Mouse (Mus musculus): ENCODE results near the gene Arhgap1. TPM values are rescaled to one million over a fixed set of nuclear protein-coding genes. Genes with fewer than 3 reads are reported as not detected.

Arhgap1 gene
- polyA plus RNA-seq, 1 experiment from 2014 or later = 88.3 TPM

GRCm38 (mm10) chr2:91673587-91673986 is 23.9 kb downstream of the Arhgap1 start:
- Histone ChIP-seq H3K4me1 (replicated peaks; ENCODE audit: control insufficient read depth, insufficient read depth, low read length) (no peaks in the 10 kb centered on the region), H3K9ac (no peak overlapping the region), H3K9me3 (ENCODE audit: control insufficient read depth, low read length) (no peaks in the 10 kb centered on the region), H3K4me3 (replicated peaks; ENCODE audit: low read length) (no peak overlapping the region), H3K27ac (no peak overlapping the region), H3K36me3 (replicated peaks; ENCODE audit: control insufficient read depth, insufficient read depth) (peaks cover 98% of the 10 kb centered on the region), H3K27me3 (ENCODE audit: control insufficient read depth, insufficient read depth, low read length) (no peaks in the 10 kb centered on the region), H3K4me2 (replicated peaks) (no peak overlapping the region)
- ATAC-seq (ENCODE audit: low FRiP score) (no peak), DNase-seq (ENCODE audit: low spot score) (no peak)
- WGBS = 88% methylated on average over 2 of the region's 2 CpGs

DNA sequence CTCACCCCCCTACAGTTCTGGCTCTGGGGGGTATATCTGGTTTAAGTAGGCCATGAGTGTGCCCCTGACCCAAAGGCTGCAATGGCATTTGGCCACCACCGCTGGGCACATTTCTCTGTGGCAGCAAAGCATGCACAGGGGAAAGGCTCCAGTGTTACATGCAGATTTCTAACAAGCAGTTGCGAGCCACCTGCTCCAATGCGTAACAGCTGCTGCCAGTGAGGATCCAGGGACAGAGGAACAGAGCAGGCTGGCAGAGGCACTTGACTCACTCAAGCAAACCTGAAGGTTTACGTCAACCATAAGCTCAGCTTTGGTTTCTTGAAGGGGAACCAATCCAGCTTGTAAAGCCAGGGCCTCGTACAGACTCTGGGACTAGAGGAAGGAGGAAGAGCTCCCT is 25.2 kb downstream of the Arhgap1 start:
- Histone ChIP-seq H3K9me3 (ENCODE audit: control insufficient read depth, low read length) (no peaks in the 10 kb centered on the region), H3K27me3 (ENCODE audit: control insufficient read depth, insufficient read depth, low read length) (no peaks in the 10 kb centered on the region), H3K36me3 (replicated peaks; ENCODE audit: control insufficient read depth, insufficient read depth) (peaks cover 98% of the 10 kb centered on the region), H3K4me2 (replicated peaks) (no peak overlapping the region), H3K4me1 (replicated peaks; ENCODE audit: control insufficient read depth, insufficient read depth, low read length) (no peaks in the 10 kb centered on the region), H3K4me3 (replicated peaks; ENCODE audit: low read length) (no peak overlapping the region), H3K27ac (no peak overlapping the region), H3K9ac (no peak overlapping the region)
- DNase-seq (ENCODE audit: low spot score) (no peak), ATAC-seq (ENCODE audit: low FRiP score) (no peak)
- WGBS = 91% methylated on average over 5 of the region's 5 CpGs

DNA sequence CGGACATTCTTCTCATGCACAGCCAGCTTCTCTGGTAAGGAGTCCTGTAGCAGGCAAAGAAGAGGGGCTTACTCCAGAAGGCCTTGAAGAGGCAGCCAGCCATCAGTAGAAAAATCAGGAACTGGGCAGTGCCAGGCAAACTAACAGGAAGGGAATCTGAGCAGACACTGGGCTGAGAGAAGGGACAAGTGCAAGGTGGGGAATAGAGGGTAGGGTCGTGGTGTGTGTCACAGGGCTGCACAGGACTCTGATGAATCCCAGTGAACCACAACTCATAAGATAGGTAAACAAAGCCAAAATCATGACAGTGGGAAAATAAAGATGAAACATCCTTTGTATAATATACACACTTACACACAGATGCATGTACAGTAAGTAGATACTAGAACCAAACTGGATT is 26.8 kb downstream of the Arhgap1 start:
- DNase-seq (ENCODE audit: low spot score) (no peak), ATAC-seq (ENCODE audit: low FRiP score) (no peak)
- Histone ChIP-seq H3K4me2 (replicated peaks) (no peak overlapping the region), H3K36me3 (replicated peaks; ENCODE audit: control insufficient read depth, insufficient read depth) (peaks cover 98% of the 10 kb centered on the region), H3K9me3 (ENCODE audit: control insufficient read depth, low read length) (no peaks in the 10 kb centered on the region), H3K9ac (no peak overlapping the region), H3K4me1 (replicated peaks; ENCODE audit: control insufficient read depth, insufficient read depth, low read length) (no peaks in the 10 kb centered on the region), H3K27me3 (ENCODE audit: control insufficient read depth, insufficient read depth, low read length) (no peaks in the 10 kb centered on the region), H3K4me3 (replicated peaks; ENCODE audit: low read length) (no peak overlapping the region), H3K27ac (no peak overlapping the region)
- 92% methylated on average over 2 of the region's 2 CpGs for WGBS

DNA sequence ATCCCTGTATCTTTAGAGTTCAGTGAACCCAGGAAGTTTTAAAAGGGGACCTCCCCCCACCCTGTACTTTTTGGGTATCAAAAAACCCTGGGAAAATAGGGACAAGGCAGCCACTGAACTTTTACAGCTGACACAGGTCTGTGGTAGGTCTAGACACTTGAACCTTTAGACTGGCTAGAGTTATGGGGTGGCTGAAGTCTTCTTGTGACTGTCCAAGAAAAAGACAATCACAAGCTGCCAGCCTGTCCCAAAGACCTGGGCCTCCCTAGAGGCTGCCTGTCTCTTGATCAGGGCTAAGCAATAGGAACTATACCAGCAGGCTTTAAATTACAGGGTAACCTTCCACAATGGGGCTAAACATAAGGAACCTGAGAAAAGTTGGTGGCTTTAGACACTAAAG is 27.3 kb downstream of the Arhgap1 start:
- Histone ChIP-seq H3K4me3 (replicated peaks; ENCODE audit: low read length) (no peak overlapping the region), H3K9ac (no peak overlapping the region), H3K9me3 (ENCODE audit: control insufficient read depth, low read length) (no peaks in the 10 kb centered on the region), H3K36me3 (replicated peaks; ENCODE audit: control insufficient read depth, insufficient read depth) (peaks cover 98% of the 10 kb centered on the region), H3K27me3 (ENCODE audit: control insufficient read depth, insufficient read depth, low read length) (no peaks in the 10 kb centered on the region), H3K27ac (no peak overlapping the region), H3K4me2 (replicated peaks) (no peak overlapping the region), H3K4me1 (replicated peaks; ENCODE audit: control insufficient read depth, insufficient read depth, low read length) (no peaks in the 10 kb centered on the region)
- ATAC-seq (ENCODE audit: low FRiP score) (no peak), DNase-seq (ENCODE audit: low spot score) (no peak)

- ATAC-seq (ENCODE audit: low FRiP score) = no peak
- peak; percentile 38 for DNase-seq (ENCODE audit: low spot score)
- Histone ChIP-seq H3K36me3 (replicated peaks; ENCODE audit: control insufficient read depth, insufficient read depth) (peaks cover 92% of the 10 kb centered on the region), H3K4me3 (replicated peaks; ENCODE audit: low read length) (no peak overlapping the region), H3K4me2 (replicated peaks) (no peak overlapping the region), H3K9me3 (ENCODE audit: control insufficient read depth, low read length) (no peaks in the 10 kb centered on the region), H3K4me1 (replicated peaks; ENCODE audit: control insufficient read depth, insufficient read depth, low read length) (no peaks in the 10 kb centered on the region), H3K9ac (no peak overlapping the region), H3K27ac (no peak overlapping the region), H3K27me3 (ENCODE audit: control insufficient read depth, insufficient read depth, low read length) (no peaks in the 10 kb centered on the region)
- WGBS = 57% methylated on average over 4 of the region's 4 CpGs
Measured at GRCm38 (mm10) chr2:91682850-91683249, 33.2 kb downstream of the Arhgap1 start.

DNA sequence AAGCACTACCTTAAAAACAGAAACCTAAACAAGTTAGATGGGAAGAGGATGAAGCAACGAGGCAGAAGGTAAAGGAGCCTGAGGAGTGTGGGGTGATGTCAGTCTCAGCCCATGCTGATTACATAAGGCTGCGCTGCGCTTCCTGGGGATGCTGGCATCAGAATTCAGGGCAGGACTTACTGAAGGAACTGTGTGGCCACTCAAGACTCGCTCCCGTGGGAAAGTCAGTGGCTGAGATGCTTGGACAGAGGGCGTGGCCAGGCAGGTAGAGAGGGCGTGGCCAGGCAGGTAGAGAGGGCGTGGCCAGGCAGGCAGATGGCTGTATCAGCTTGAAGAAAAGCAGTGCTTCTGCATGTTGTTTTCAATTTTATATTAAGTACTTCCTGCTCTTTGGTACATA is 34.3 kb downstream of the Arhgap1 start:
- H3K27me3 ChIP-seq (ENCODE audit: control insufficient read depth, insufficient read depth, low read length) = no peaks in the 10 kb centered on the region
- no peak overlapping the region for H3K4me2 ChIP-seq (replicated peaks)
- 81% methylated on average over 8 of the region's 8 CpGs for WGBS
- peaks cover 90% of the 10 kb centered on the region for H3K36me3 ChIP-seq (replicated peaks; ENCODE audit: control insufficient read depth, insufficient read depth)
- no peak overlapping the region for H3K9ac ChIP-seq
- no peak overlapping the region for H3K27ac ChIP-seq
- no peak for DNase-seq (ENCODE audit: low spot score)
- no peaks in the 10 kb centered on the region for H3K4me1 ChIP-seq (replicated peaks; ENCODE audit: control insufficient read depth, insufficient read depth, low read length)
- no peaks in the 10 kb centered on the region for H3K9me3 ChIP-seq (ENCODE audit: control insufficient read depth, low read length)
- ATAC-seq (ENCODE audit: low FRiP score) = no peak
- no peak overlapping the region for H3K4me3 ChIP-seq (replicated peaks; ENCODE audit: low read length)

DNA sequence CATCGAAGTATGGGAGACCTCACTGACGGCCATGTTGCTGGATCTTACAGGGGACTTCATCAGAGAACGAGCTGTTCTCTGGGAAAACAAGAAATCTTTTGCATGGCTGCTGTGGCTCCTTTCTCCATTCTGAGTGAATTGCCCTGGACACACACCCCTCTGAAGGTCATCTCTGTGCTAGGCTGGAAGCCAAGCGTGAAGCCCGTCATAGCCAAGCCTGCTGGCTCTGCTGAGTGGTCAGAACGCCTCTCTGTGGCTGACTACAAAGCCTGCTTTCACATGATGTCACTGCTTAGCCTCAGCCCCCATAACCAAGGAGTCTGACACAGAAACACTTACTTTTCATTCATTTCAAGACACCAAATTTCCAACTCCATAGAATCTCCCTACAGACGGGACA is 39.8 kb downstream of the Arhgap1 start:
- DNase-seq (ENCODE audit: low spot score) = no peak
- whole genome bisulfite sequencing = 85% methylated on average over 7 of the region's 7 CpGs
- no peak for ATAC-seq (ENCODE audit: low FRiP score)
- H3K9me3 ChIP-seq (ENCODE audit: control insufficient read depth, low read length) = no peaks in the 10 kb centered on the region
- no peak overlapping the region for H3K9ac ChIP-seq
- no peak overlapping the region for H3K4me3 ChIP-seq (replicated peaks; ENCODE audit: low read length)
- H3K4me2 ChIP-seq (replicated peaks) = no peak overlapping the region
- no peaks in the 10 kb centered on the region for H3K4me1 ChIP-seq (replicated peaks; ENCODE audit: control insufficient read depth, insufficient read depth, low read length)
- no peaks in the 10 kb centered on the region for H3K27me3 ChIP-seq (ENCODE audit: control insufficient read depth, insufficient read depth, low read length)
- peaks cover 83% of the 10 kb centered on the region for H3K36me3 ChIP-seq (replicated peaks; ENCODE audit: control insufficient read depth, insufficient read depth)
- H3K27ac ChIP-seq = no peak overlapping the region

- ATAC-seq (ENCODE audit: low FRiP score) (no peak), DNase-seq (ENCODE audit: low spot score) (no peak)
- no peak overlapping the region for H3K9ac ChIP-seq
- H3K27me3 ChIP-seq (ENCODE audit: control insufficient read depth, insufficient read depth, low read length) = no peaks in the 10 kb centered on the region
- H3K27ac ChIP-seq = no peak overlapping the region
- peaks cover 39% of the 10 kb centered on the region for H3K36me3 ChIP-seq (replicated peaks; ENCODE audit: control insufficient read depth, insufficient read depth)
- no peaks in the 10 kb centered on the region for H3K9me3 ChIP-seq (ENCODE audit: control insufficient read depth, low read length)
- no peak overlapping the region for H3K4me3 ChIP-seq (replicated peaks; ENCODE audit: low read length)
- H3K4me1 ChIP-seq (replicated peaks; ENCODE audit: control insufficient read depth, insufficient read depth, low read length) = no peaks in the 10 kb centered on the region
- 93% methylated on average over 10 of the region's 10 CpGs for WGBS
- no peak overlapping the region for H3K4me2 ChIP-seq (replicated peaks)
Measured at GRCm38 (mm10) chr2:91695436-91696224, 46.0 kb downstream of the Arhgap1 start.

DNA sequence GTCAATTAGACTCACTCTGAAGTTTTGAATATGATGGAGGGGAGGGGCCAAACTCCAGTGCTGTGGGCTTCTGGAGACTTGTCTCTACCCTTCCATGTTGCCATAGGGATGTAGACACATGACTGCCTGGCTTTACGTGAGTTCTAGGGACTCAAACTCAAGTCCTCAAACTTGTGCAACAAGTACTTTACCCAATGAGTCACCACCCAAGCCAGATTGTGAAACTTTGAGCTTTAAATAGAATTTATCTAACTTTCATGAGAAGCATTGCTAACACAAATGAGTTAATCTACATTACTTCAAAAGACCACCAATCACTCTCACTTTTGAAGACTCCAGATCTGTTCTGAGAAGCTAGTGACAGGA is 46.5 kb downstream of the Arhgap1 start:
- no peak overlapping the region for H3K27ac ChIP-seq
- no peak overlapping the region for H3K4me2 ChIP-seq (replicated peaks)
- ATAC-seq (ENCODE audit: low FRiP score) (no peak), DNase-seq (ENCODE audit: low spot score) (no peak)
- no peak overlapping the region for H3K9ac ChIP-seq
- no peaks in the 10 kb centered on the region for H3K27me3 ChIP-seq (ENCODE audit: control insufficient read depth, insufficient read depth, low read length)
- H3K36me3 ChIP-seq (replicated peaks; ENCODE audit: control insufficient read depth, insufficient read depth) = peaks cover 33% of the 10 kb centered on the region
- H3K9me3 ChIP-seq (ENCODE audit: control insufficient read depth, low read length) = no peaks in the 10 kb centered on the region
- H3K4me3 ChIP-seq (replicated peaks; ENCODE audit: low read length) = no peak overlapping the region
- H3K4me1 ChIP-seq (replicated peaks; ENCODE audit: control insufficient read depth, insufficient read depth, low read length) = no peaks in the 10 kb centered on the region
- 90% methylated on average over 1 of the region's 1 CpGs for WGBS

GRCm38 (mm10) chr2:91699225-91699624 is 49.6 kb downstream of the Arhgap1 start:
- ATAC-seq (ENCODE audit: low FRiP score) (no peak), DNase-seq (ENCODE audit: low spot score) (no peak)
- Histone ChIP-seq H3K4me1 (replicated peaks; ENCODE audit: control insufficient read depth, insufficient read depth, low read length) (no peaks in the 10 kb centered on the region), H3K36me3 (replicated peaks; ENCODE audit: control insufficient read depth, insufficient read depth) (peaks cover 14% of the 10 kb centered on the region), H3K4me3 (replicated peaks; ENCODE audit: low read length) (no peak overlapping the region), H3K9me3 (ENCODE audit: control insufficient read depth, low read length) (no peaks in the 10 kb centered on the region), H3K27ac (no peak overlapping the region), H3K4me2 (replicated peaks) (no peak overlapping the region), H3K27me3 (ENCODE audit: control insufficient read depth, insufficient read depth, low read length) (no peaks in the 10 kb centered on the region), H3K9ac (no peak overlapping the region)
- 77% methylated on average over 1 of the region's 1 CpGs for WGBS
